Mouse (Mus musculus) forebrain, postnatal 0 days (tissue): ENCODE measurements around the gene Mlxip. TPM values are rescaled to one million over a fixed set of nuclear protein-coding genes. Genes with fewer than 3 reads are reported as not detected.

Source experiments
- ATAC-seq: fragments of 200-750 bp; cut with Nextera tagmentation; 2 replicates; pipeline ENCODE4 v1.8.0; 2017; ENCODE audit warnings: mild to moderate bottlenecking, moderate library complexity
- DNase-seq: peaks from one replicate; pipeline ENCODE4 v3.0.0-alpha.2; 2015
- H3K27ac ChIP-seq: fragments of 300-500 bp; sonication (generic); 2 replicates; pipeline ENCODE4 v1.5.1; 2014; ENCODE audit warnings: low read depth, mild to moderate bottlenecking, antibody characterized with exemption, low read length, moderate library complexity, mixed read lengths
- H3K27me3 ChIP-seq: fragments of 300-500 bp; sonication (generic); 2 replicates; pipeline ENCODE4 v1.6.1; 2014; ENCODE audit warnings: mild to moderate bottlenecking, low read length, mixed read lengths; ENCODE audit not compliant: insufficient read depth
- H3K36me3 ChIP-seq: fragments of 300-500 bp; sonication (generic); 2 replicates; pipeline ENCODE4 v1.6.1; 2014; ENCODE audit warnings: mild to moderate bottlenecking, moderate library complexity; ENCODE audit not compliant: insufficient read depth
- H3K4me1 ChIP-seq: fragments of 300-500 bp; sonication (generic); 2 replicates; pipeline ENCODE4 v1.6.1; 2014; ENCODE audit warnings: antibody characterized with exemption; ENCODE audit not compliant: insufficient read depth
- H3K4me2 ChIP-seq: fragments of 300-500 bp; sonication (generic); 2 replicates; pipeline ENCODE4 v1.6.1; 2014; ENCODE audit warnings: low read depth, mild to moderate bottlenecking, moderate library complexity
- H3K4me3 ChIP-seq: fragments of 300-500 bp; sonication (generic); 2 replicates; pipeline ENCODE4 v1.5.1; 2014; ENCODE audit warnings: low read depth, low read length, mixed read lengths
- H3K9ac ChIP-seq: fragments of 300-500 bp; sonication (generic); 2 replicates; pipeline ENCODE4 v1.6.1; 2014; ENCODE audit warnings: mild to moderate bottlenecking
- H3K9me3 ChIP-seq: fragments of 300-500 bp; sonication (generic); 2 replicates; pipeline ENCODE4 v1.6.1; 2016; ENCODE audit warnings: low read length
- CTCF ChIP-seq: sonication (generic); IDR thresholded peaks from 2 replicates; pipeline ENCODE4 v1.5.1; 2016; ENCODE audit warnings: antibody characterized with exemption, control low read depth, low read depth
- WGBS: fragments of 180-500 bp; shearing (Covaris S2); extraction: QIAGEN DNeasy Blood & Tissue Kit; methylation state at CpG from one replicate; pipeline ENCODE4 v1.1.7; 2014; 5-methylcytosine and 5-hydroxymethylcytosine counted together
- polyA plus RNA-seq: library from polyadenylated mRNA; unstranded; fragments of >200 nt; fragmentation: Nextera tagmentation; extraction: Ambion mirVana; gene quantifications from 2 replicates; pipeline ENCODE4 v1.2.1, GENCODE M21; 2015
- total RNA-seq: library from RNA; depleted of rRNA; stranded (reverse); fragments of >200 nt; gene quantifications from 2 replicates; pipeline ENCODE4 v1.2.3, GENCODE M21; 2014

Gene Mlxip
- total and polyA plus RNA-seq, 2 experiments from 2014 or later = 13.3 to 17.4 TPM

DNA sequence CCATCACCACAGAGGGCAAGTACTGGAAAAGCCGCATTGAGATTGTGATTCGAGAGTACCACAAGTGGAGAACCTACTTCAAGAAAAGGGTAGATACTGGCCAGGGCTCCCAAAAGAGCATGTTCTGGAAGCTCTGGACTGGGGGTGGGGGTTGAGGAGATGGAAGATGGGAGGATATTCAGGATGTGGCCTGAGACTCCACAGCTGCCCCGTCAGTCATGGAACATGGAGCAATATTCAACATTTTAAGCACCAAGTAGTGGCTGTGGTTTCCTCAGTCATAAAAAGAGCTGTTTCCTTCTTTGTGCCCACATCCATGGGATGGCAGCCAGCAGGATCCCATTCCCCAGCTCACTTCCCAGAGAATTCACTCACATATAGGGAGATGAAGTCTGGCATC, 47.7 kb downstream of the Mlxip start:
- H3K4me2 ChIP-seq = no peak overlapping the region
- H3K4me1 ChIP-seq = no peaks in the 10 kb centered on the region
- no peak overlapping the region for H3K27ac ChIP-seq
- H3K4me3 ChIP-seq = no peak overlapping the region
- peaks cover 46% of the 10 kb centered on the region for H3K36me3 ChIP-seq
- H3K9ac ChIP-seq = no peak overlapping the region
- no peak for TF ChIP-seq CTCF
- ATAC-seq = no peak
- 93% methylated on average over 3 of the region's 3 CpGs for WGBS
- DNase-seq = no peak
- no peaks in the 10 kb centered on the region for H3K9me3 ChIP-seq
- no peaks in the 10 kb centered on the region for H3K27me3 ChIP-seq

DNA sequence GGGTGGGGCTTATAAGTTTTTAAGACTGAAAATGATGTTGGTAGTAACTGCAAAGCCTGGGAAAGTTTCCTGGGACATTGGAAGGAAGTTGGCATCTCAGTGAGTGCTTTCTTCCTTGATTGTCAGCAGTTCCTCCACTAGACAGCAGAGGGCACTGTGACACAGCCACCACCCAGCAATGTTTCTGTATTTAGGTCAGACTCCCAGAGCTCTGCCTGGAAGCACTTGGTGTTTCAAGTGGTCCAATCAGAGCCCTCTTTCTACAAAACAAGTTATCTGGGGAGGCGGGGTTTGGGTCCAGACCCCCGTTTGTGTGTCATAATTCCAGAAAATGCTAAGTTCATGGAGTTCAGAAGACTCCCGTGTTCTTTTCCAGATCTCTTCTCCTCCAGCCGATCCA, 49.5 kb downstream of the Mlxip start:
- Histone ChIP-seq H3K9ac (no peak overlapping the region), H3K4me3 (no peak overlapping the region), H3K36me3 (peaks cover 63% of the 10 kb centered on the region), H3K4me1 (no peaks in the 10 kb centered on the region), H3K27ac (no peak overlapping the region), H3K27me3 (no peaks in the 10 kb centered on the region), H3K9me3 (no peaks in the 10 kb centered on the region), H3K4me2 (no peak overlapping the region)
- DNase-seq (peak; percentile 86), ATAC-seq (peak; percentile 69)
- peak; percentile 88 for TF ChIP-seq CTCF
- WGBS = 47% methylated on average over 4 of the region's 4 CpGs

DNA sequence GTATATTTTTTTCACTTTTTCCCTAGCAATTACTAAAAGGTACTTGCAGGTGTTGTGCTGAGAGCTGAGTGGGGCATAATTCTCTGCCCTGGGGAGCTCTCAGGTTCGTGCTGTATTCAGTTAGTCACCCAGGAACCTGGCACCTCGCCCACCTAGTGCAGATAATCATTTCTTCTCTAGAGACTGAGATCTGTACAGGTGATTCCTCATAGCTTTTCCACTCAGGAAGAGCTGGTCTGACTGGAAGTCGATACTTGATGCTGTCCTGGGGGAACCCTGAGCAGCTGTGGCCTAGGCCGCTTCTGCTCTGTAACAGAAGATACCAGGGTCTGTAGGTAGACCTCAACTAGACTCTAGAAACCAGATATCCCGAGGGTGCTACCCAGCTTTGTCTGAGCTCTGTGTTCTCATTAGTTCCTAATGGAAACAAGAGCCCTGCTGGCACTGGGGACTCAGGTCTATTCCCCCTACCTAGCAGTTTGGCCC, 50.3 kb downstream of the Mlxip start:
- Histone ChIP-seq H3K4me3 (no peak overlapping the region), H3K4me2 (no peak overlapping the region), H3K27ac (no peak overlapping the region), H3K9ac (no peak overlapping the region), H3K9me3 (no peaks in the 10 kb centered on the region), H3K36me3 (peaks cover 71% of the 10 kb centered on the region), H3K27me3 (no peaks in the 10 kb centered on the region), H3K4me1 (no peaks in the 10 kb centered on the region)
- 87% methylated on average over 5 of the region's 5 CpGs for WGBS
- ATAC-seq = no peak
- DNase-seq = no peak
- TF ChIP-seq CTCF = no peak

DNA sequence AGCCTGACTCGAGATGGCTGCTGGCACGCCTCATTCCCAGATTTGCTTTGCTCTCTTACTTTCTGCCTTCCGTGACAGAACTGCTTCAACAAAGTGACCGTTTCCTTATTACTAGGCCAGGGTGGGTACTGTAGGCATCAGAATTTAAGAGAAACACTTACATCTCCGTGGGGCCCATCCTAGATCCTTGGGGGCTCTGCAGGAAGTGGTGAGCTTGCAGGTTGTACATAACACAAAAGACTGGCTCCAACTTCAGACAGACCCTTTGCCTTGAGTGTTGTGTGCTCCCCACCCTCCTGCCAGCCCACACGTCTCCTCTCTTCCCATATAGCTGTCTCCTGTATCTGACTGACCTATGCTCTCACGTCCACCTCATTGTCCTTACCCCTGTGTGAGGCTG, 57.3 kb downstream of the Mlxip start:
- Histone ChIP-seq H3K36me3 (peaks cover 88% of the 10 kb centered on the region), H3K27ac (no peak overlapping the region), H3K9ac (no peak overlapping the region), H3K4me1 (no peaks in the 10 kb centered on the region), H3K4me2 (no peak overlapping the region), H3K4me3 (no peak overlapping the region), H3K27me3 (no peaks in the 10 kb centered on the region), H3K9me3 (no peaks in the 10 kb centered on the region)
- no peak for TF ChIP-seq CTCF
- DNase-seq = no peak
- WGBS = 94% methylated on average over 7 of the region's 7 CpGs
- no peak for ATAC-seq

DNA sequence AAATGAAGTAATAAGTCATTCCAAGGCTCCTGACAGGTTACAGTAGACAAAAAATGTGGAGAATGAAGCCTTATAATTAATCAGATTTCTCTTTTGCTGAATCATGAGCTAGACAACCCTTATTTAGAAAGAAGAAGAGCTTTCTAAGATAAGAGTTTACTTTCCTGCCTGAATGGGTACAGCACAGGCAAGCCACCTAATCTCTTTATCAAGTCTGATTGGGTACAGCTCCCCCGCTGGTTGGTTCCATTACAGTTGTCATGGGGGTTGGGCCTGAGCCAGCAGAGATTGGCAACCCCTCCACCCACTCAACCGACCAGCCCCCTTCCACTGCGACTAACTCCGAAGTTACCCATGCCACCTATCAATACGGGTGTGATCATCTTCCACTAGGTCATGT, 66.8 kb downstream of the Mlxip start:
- no peak for ATAC-seq
- peaks cover 8% of the 10 kb centered on the region for H3K36me3 ChIP-seq
- H3K9ac ChIP-seq = no peak overlapping the region

DNA sequence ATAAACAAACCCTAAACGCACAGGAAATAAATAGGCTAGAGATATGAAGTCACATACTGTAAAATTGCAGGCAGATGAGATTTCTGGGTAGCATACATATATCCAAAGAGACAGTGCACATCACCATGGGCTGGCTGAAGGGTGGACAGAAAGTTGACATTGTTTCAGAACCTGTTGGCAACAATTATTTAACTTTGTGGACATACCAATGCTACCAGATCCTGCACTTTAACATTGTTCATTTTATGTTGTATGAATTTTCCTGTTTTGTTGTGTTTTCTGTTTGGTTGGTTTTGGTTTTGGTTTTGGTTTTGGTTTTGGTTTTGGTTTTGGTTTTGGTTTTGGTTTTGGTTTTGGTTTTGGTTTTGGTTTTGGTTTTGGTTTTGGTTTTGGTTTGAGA, 70.0 kb downstream of the Mlxip start:
- ATAC-seq (no peak), DNase-seq (no peak)
- no peak overlapping the region for H3K4me3 ChIP-seq
- H3K9me3 ChIP-seq = no peaks in the 10 kb centered on the region
- no peaks in the 10 kb centered on the region for H3K36me3 ChIP-seq
- H3K4me1 ChIP-seq = no peaks in the 10 kb centered on the region
- no peak overlapping the region for H3K4me2 ChIP-seq
- 90% methylated on average over 1 of the region's 1 CpGs for WGBS
- no peak for TF ChIP-seq CTCF
- no peak overlapping the region for H3K27ac ChIP-seq
- no peak overlapping the region for H3K9ac ChIP-seq
- no peaks in the 10 kb centered on the region for H3K27me3 ChIP-seq

More for the DNA sequence above, 66.8 kb downstream of the Mlxip start:
- no peak overlapping the region for H3K4me3 ChIP-seq
- H3K27me3 ChIP-seq = no peaks in the 10 kb centered on the region
- H3K9me3 ChIP-seq = no peaks in the 10 kb centered on the region
- no peak overlapping the region for H3K27ac ChIP-seq
- no peak overlapping the region for H3K4me2 ChIP-seq
- no peaks in the 10 kb centered on the region for H3K4me1 ChIP-seq
- no peak for TF ChIP-seq CTCF
- DNase-seq = no peak
- 54% methylated on average over 5 of the region's 5 CpGs for WGBS

DNA sequence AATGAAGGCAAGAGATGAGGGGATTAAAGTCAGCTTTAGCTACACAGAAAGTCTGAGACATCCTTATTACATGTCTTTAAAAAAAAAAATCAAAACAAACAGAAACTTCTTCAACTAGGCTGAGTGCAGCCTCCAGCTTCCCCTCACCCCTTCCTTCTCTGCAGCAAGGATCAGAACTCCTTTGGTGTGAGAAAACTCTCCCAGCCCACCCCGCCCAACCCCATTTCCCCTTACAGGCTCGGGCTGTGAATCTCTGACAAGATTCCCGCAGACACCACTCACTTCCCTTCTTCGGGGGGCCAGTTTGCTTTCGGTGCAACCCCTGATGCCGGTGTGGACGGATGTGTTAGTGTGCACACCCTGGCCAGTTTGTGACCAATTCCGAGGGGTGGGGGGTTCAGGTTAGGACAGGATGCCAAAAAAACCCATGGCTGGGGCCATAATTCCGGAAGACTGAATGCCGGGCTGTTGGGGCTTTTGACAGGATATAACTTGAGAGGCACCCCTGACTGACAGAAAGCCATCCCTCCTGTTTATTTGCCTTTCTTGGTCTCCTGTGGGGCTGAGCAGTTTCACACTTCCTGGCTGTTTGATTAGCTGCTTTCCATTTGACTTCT, 76.3 kb downstream of the Mlxip start:
- Histone ChIP-seq H3K9me3 (no peaks in the 10 kb centered on the region), H3K4me3 (no peak overlapping the region), H3K4me2 (no peak overlapping the region), H3K4me1 (no peaks in the 10 kb centered on the region), H3K27ac (no peak overlapping the region), H3K9ac (no peak overlapping the region), H3K36me3 (no peaks in the 10 kb centered on the region), H3K27me3 (no peaks in the 10 kb centered on the region)
- WGBS = 75% methylated on average over 10 of the region's 10 CpGs
- no peak for DNase-seq
- no peak for TF ChIP-seq CTCF
- no peak for ATAC-seq
